Mouse (Mus musculus): ENCODE measurements around the gene Cdc42ep1. TPM values are rescaled to one million over a fixed set of nuclear protein-coding genes. Genes with fewer than 3 reads are reported as not detected.

The Cdc42ep1 gene
- not detected for polyA plus RNA-seq (2014; fragmentation: Illumina TruSeq; extraction: RNeasy Lipid Tissue Mini Kit (QIAGEN cat#74804); ENCODE audit: low read depth, low replicate concordance)

DNA sequence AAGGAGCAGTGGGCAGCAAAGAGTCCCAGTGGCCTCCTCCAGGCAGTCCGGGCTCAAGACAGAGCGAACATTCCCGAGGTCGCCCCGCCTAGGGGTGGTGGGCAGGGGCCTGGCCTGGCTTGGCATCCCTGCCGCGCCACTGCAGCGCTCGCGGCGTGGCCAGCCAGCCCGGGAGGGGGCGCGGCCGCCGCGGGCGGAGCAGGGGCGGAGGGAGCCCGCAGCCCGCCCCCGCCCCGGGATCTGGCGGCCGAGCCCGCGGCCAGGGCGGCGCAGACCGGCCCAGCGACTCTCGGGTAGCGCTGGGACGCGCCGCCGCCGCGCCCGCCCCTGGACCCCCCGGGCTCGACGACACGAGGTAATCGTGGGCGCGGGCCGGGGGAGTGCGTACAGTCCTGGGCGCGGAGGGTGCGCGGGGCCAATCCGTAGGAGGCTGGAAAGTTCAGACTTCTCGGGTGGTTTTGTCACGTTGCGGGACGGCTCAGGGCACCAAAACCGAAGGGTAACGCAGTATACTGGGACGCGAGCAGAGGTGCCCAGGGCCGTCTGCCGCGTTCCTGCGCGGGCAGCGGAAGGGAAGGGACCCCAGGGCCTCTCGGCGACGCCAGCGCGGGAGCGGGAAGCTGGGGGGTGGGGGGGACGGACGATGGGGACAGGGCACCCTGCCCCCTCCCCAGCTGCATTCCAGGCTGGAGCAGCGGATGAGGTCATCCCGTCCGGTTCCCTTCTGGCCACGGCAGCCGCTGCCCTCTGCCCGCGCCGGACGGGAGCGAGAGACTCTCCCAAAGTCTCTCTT, at the start of gene Cdc42ep1:
Gene Cdc42ep1 (plus strand): TSS at position 254 of the 793 bp plus-strand sequence.

DNA sequence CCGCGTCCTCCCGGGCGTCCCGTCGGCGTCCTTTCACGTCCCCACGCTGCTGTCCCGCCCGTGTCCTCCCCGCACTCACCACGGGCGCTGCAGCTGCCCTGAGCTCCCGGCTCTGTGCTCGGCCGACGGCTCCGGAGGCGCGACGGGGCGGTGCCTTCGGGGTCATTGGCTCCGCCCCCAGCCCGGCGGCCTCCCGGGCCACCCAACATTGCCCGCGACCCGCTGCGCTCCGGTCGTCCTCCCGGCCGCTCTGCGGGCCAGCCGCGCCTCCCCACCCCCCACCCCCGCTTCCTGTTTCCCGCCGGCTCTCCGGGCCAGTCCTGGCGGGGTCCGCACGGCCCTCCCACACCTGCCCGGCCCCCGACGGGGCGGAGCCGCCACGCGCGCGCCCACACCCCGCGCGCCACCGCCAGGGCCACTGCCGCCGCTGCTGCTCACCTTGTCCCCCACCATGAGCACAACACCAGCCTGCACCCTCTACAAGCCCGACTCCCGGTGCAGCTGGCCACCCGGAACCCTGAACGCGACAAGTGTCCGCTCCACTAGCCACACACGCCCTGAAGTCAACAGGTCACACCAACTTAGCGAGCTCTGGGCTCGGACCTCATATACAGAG, 39.5 kb upstream of the Cdc42ep1 start, which contains the start of gene Card10:
Gene Card10 (minus strand): TSS at position 267 of the 616 bp plus-strand sequence.

DNA sequence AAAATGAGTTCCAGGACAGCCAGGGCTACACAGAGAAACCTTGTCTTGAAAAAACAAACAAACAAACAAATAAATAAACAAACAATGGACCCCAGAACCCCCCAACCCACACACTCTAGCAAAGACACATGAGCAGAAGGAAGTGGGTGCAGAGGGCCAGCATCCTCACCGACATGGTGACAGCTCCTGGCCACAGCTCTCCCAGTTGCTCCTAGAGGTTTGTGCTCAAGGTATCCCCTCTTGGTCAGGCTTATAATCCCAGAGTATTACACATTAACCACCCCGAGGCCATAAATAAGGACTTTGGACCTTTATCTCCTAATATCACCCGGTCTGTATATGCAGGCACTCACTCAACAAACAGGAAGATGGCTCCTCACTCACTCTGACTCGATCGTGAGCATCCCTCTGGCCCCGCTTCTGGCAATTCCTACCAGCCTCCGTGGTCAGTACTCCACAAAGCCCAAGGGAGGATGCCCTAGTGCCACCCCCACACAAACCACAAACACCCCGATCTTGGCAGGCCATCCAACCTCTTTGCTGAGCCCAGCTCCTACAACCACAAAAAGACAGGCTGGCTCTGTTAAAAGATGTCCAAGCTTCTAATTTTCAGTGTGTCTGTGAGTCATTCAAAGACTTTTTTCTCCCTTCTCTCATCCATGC, 13.0 kb downstream of the Cdc42ep1 start, which contains the start of gene Lgals2:
Gene Lgals2 (minus strand): TSS at position 227 of the 663 bp plus-strand sequence.

DNA sequence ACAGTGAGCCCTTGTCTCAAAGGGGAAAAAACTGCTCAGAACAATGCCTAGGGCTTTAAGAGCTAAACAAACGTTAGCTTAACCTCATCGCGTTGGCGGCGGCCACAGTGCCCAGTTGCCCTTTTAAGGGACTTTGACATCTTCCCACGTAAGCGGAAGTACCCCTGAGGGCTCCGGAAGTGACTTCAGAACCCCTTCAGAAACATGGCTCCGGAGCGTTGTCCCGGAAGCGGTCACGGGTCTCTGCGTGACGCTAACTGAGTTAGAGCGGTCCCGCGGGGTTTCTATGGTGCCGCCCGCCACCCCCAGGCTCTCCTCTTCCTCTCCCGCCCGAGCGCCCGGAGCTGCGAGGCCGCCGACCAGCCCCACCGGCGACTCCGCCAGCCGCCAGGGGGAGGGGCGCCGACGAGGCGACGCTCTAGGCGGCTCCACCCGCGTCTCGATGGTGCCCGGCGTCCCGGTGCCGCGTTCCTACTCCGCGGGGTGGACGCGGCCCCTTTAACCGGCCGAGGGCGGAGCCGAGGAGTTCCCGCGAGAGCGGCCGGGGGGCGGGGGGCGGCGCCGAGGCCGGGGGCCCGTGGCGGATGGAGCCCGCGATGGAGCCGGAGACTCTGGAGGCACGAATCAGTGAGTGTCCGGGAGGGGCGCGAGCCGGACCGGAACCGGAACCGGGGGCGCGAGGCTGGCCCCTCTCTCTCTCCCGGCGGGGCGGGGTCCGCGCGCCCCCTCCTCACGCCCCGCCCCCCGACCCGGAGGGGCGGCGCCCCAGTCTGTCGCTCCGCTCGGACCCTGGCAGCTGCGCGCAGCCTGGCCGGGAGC, 34.8 kb downstream of the Cdc42ep1 start, which contains the start of gene Gga1:
Gene Gga1 (plus strand): TSS at position 200 of the 819 bp plus-strand sequence.

DNA sequence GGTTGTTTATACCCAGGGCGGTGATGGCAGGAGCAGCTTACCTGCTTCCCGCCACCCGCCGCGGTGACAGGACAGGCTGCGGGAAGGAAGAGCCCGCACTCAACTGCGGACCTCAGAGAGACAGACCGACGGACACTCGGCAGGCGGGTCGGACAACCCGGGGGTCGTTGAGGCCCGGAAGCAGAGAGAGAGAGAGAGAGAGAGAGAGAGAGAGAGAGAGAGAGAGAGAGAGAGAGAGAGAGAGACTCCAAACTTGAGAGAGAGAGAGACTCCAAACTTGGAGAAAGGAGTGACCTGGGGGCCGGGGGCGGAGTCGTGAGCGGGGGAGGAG, 57.0 kb downstream of the Cdc42ep1 start, which contains the start of gene Gm49510:
Gene Gm49510 (plus strand): TSS at position 259 of the 331 bp plus-strand sequence.

DNA sequence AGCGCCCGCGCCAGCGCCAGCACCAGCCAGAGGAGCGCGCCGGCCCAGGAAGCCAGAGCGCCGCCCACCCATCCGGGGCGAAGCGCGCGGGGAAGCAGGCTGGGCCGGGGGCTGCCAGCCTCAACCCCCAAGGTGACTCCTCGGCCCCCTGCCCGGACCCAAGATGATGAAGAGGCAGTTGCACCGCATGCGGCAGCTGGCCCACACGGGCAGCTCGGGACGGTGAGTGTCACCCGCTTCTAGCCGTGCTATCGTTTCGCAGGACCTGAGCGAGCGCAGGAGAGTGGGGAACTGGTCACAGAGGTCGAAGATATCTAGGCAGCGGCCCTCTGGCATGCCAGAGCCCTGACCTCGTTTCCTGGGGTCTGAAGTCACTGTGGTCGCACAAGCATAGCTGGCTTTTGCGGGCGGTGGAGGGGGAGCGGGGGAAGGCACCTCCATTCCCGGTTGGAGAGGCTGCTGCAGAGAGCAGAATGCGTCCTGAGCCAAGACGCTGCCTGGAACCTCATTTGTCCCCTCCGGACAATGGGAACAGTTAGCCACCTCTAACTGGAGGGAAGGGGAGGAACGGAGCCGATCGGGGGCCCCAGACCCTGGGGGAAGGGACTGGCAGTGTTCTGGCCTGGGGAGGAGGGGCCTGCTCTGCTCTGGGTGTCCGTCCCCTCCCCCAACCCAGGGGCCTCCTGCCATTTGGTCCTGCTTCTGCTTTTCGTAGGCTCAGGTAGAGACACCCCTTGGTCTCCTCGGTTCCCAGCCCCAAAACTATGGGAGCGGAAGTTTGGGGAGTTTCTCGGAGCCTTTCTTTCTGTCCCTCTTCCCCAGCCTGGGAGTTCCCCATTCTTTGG, 57.5 kb downstream of the Cdc42ep1 start, which contains the start of gene Sh3bp1:
Gene Sh3bp1 (plus strand): TSS at position 29 of the 845 bp plus-strand sequence.

Other genes with a start within 250 kb of the Cdc42ep1 start
- 2.1 TPM for gene Cyth4, start 245.6 kb upstream of the Cdc42ep1 start, polyA plus RNA-seq (2014; fragmentation: Illumina TruSeq; extraction: RNeasy Lipid Tissue Mini Kit (QIAGEN cat#74804); ENCODE audit: low read depth, low replicate concordance)
- gene Elfn2, start 123.9 kb upstream of the Cdc42ep1 start, polyA plus RNA-seq (2014; fragmentation: Illumina TruSeq; extraction: RNeasy Lipid Tissue Mini Kit (QIAGEN cat#74804); ENCODE audit: low read depth, low replicate concordance): 0.13 TPM
- not detected for gene Mfng, start 69.1 kb upstream of the Cdc42ep1 start, polyA plus RNA-seq (2014; fragmentation: Illumina TruSeq; extraction: RNeasy Lipid Tissue Mini Kit (QIAGEN cat#74804); ENCODE audit: low read depth, low replicate concordance)
- gene Card10, start 39.6 kb upstream of the Cdc42ep1 start, polyA plus RNA-seq (2014; fragmentation: Illumina TruSeq; extraction: RNeasy Lipid Tissue Mini Kit (QIAGEN cat#74804); ENCODE audit: low read depth, low replicate concordance): 0.66 TPM
- 0.95 TPM for gene Lgals2, start 12.9 kb downstream of the Cdc42ep1 start, polyA plus RNA-seq (2014; fragmentation: Illumina TruSeq; extraction: RNeasy Lipid Tissue Mini Kit (QIAGEN cat#74804); ENCODE audit: low read depth, low replicate concordance)
- gene Gga1, start 34.6 kb downstream of the Cdc42ep1 start, polyA plus RNA-seq (2014; fragmentation: Illumina TruSeq; extraction: RNeasy Lipid Tissue Mini Kit (QIAGEN cat#74804); ENCODE audit: low read depth, low replicate concordance): 0.66 TPM
- not detected for gene Gm49510, start 57.0 kb downstream of the Cdc42ep1 start, polyA plus RNA-seq (2014; fragmentation: Illumina TruSeq; extraction: RNeasy Lipid Tissue Mini Kit (QIAGEN cat#74804); ENCODE audit: low read depth, low replicate concordance)
- gene Sh3bp1, start 57.1 kb downstream of the Cdc42ep1 start, polyA plus RNA-seq (2014; fragmentation: Illumina TruSeq; extraction: RNeasy Lipid Tissue Mini Kit (QIAGEN cat#74804); ENCODE audit: low read depth, low replicate concordance): 0.85 TPM
- gene Pdxp, start 71.3 kb downstream of the Cdc42ep1 start, polyA plus RNA-seq (2014; fragmentation: Illumina TruSeq; extraction: RNeasy Lipid Tissue Mini Kit (QIAGEN cat#74804); ENCODE audit: low read depth, low replicate concordance): 0.35 TPM
- gene Lgals1, start 84.1 kb downstream of the Cdc42ep1 start, polyA plus RNA-seq (2014; fragmentation: Illumina TruSeq; extraction: RNeasy Lipid Tissue Mini Kit (QIAGEN cat#74804); ENCODE audit: low read depth, low replicate concordance): 2.7 TPM
- 1.6 TPM for gene Nol12, start 92.3 kb downstream of the Cdc42ep1 start, polyA plus RNA-seq (2014; fragmentation: Illumina TruSeq; extraction: RNeasy Lipid Tissue Mini Kit (QIAGEN cat#74804); ENCODE audit: low read depth, low replicate concordance)
- 2.2 TPM for gene Triobp, start 105.1 kb downstream of the Cdc42ep1 start, polyA plus RNA-seq (2014; fragmentation: Illumina TruSeq; extraction: RNeasy Lipid Tissue Mini Kit (QIAGEN cat#74804); ENCODE audit: low read depth, low replicate concordance)
- gene H1f0, start 185.8 kb downstream of the Cdc42ep1 start, polyA plus RNA-seq (2014; fragmentation: Illumina TruSeq; extraction: RNeasy Lipid Tissue Mini Kit (QIAGEN cat#74804); ENCODE audit: low read depth, low replicate concordance): 206 TPM
- gene Galr3, start 199.3 kb downstream of the Cdc42ep1 start, polyA plus RNA-seq (2014; fragmentation: Illumina TruSeq; extraction: RNeasy Lipid Tissue Mini Kit (QIAGEN cat#74804); ENCODE audit: low read depth, low replicate concordance): not detected
- 1.5 TPM for gene Ankrd54, start 220.3 kb downstream of the Cdc42ep1 start, polyA plus RNA-seq (2014; fragmentation: Illumina TruSeq; extraction: RNeasy Lipid Tissue Mini Kit (QIAGEN cat#74804); ENCODE audit: low read depth, low replicate concordance)
- 76.2 TPM for gene Eif3l, start 232.6 kb downstream of the Cdc42ep1 start, polyA plus RNA-seq (2014; fragmentation: Illumina TruSeq; extraction: RNeasy Lipid Tissue Mini Kit (QIAGEN cat#74804); ENCODE audit: low read depth, low replicate concordance)

Data from sigmoid colon, adult 10 weeks (tissue).